Mouse (Mus musculus) urinary bladder, adult 2 months (tissue): ENCODE results near the gene Fah. TPM values are rescaled to one million over a fixed set of nuclear protein-coding genes. Genes with fewer than 3 reads are reported as not detected.

ENCODE experiments used
- polyA plus RNA-seq: library from polyadenylated mRNA; depleted of rRNA; stranded (reverse); fragments of >200 nt; gene quantifications from 2 replicates; pipeline ENCODE4 v1.2.3, GENCODE M21; 2012; rRNA removed

Gene Fah
- polyA plus RNA-seq, 1 experiment: 36.3 TPM

Other genes starting within 250 kb of the Fah start
- 0.60 and 0.63 TPM in 2 replicates for gene Arnt2, start 196.5 kb downstream of the Fah start, polyA plus RNA-seq
- gene Gm2115, start 77.8 kb downstream of the Fah start, polyA plus RNA-seq: 0.66 and 0.83 TPM in 2 replicates
- gene Zfand6, start 83.2 kb upstream of the Fah start, polyA plus RNA-seq: 119 and 181 TPM in 2 replicates
- gene Olfr291, start 246.8 kb upstream of the Fah start, polyA plus RNA-seq: not detected in 2 replicates